Mouse (Mus musculus) erythroblast, adult 5-6 weeks (primary cell): ENCODE data around the gene Sema6d. TPM values are rescaled to one million over a fixed set of nuclear protein-coding genes. Genes with fewer than 3 reads are reported as not detected.
"Not testable (repeated sequence)": the region's sequence is repeated elsewhere in the genome, so short reads cannot be mapped to it uniquely, and the experiment has no call there.

Source experiments
- ATAC-seq: replicated peaks from 2 replicates; pipeline ENCODE4 v1.8.0; 2016; ENCODE audit warnings: moderate number of reproducible peaks, mild to moderate bottlenecking, moderate TSS enrichment, inconsistent platforms; ENCODE audit not compliant: poor library complexity, low FRiP score, severe bottlenecking
- total RNA-seq, 2 experiments: library from RNA; stranded (forward) in 1 of 2; stranded (reverse) in 1 of 2; fragments of 150-400 nt in 1 of 2; fragments of 200-764, 138-1000 nt in 1 of 2; gene quantifications; 2 replicates each; pipeline versions ENCODE4 v1.2.3 to v1.2.4; 2015 to 2017; ENCODE audit warnings: low replicate concordance in 2 of 2

Gene Sema6d
- total RNA-seq, 2 experiments from 2014 or later: 0.85 to 0.96 TPM

- no peak for ATAC-seq
These were observed 187.7 kb downstream of the Sema6d start for GRCm38 (mm10) chr2:124277492-124277891.

GRCm38 (mm10) chr2:124285109-124285508, 195.3 kb downstream of the Sema6d start:
- ATAC-seq: no peak

- no peak for ATAC-seq
These were observed 199.6 kb downstream of the Sema6d start for GRCm38 (mm10) chr2:124289356-124289755.

GRCm38 (mm10) chr2:124291145-124291544, 201.4 kb downstream of the Sema6d start:
- no peak for ATAC-seq

- ATAC-seq: no peak
These were observed 203.8 kb downstream of the Sema6d start for GRCm38 (mm10) chr2:124293601-124294000.

GRCm38 (mm10) chr2:124298351-124298750, 208.6 kb downstream of the Sema6d start:
- no peak for ATAC-seq

- no peak for ATAC-seq
These were observed 209.1 kb downstream of the Sema6d start for GRCm38 (mm10) chr2:124298872-124299271.

- ATAC-seq: no peak
These were observed 218.8 kb downstream of the Sema6d start for GRCm38 (mm10) chr2:124308605-124309004.

- no peak for ATAC-seq
These were observed 219.8 kb downstream of the Sema6d start for GRCm38 (mm10) chr2:124309361-124310128.

GRCm38 (mm10) chr2:124322528-124323215, 232.9 kb downstream of the Sema6d start:
- no peak for ATAC-seq

- ATAC-seq: no peak
These were observed 234.4 kb downstream of the Sema6d start for GRCm38 (mm10) chr2:124324107-124324724.

GRCm38 (mm10) chr2:124329473-124330130, 239.8 kb downstream of the Sema6d start:
- ATAC-seq: no peak

GRCm38 (mm10) chr2:124332890-124333289, 243.1 kb downstream of the Sema6d start:
- ATAC-seq: no peak

- ATAC-seq: not testable (repeated sequence)
These were observed 244.9 kb downstream of the Sema6d start for GRCm38 (mm10) chr2:124334655-124335054.

- ATAC-seq: no peak
These were observed 248.5 kb downstream of the Sema6d start for GRCm38 (mm10) chr2:124338296-124338695.

- no peak for ATAC-seq
These were observed 264.4 kb downstream of the Sema6d start for GRCm38 (mm10) chr2:124354191-124354590.

- no peak for ATAC-seq
These were observed 264.9 kb downstream of the Sema6d start for GRCm38 (mm10) chr2:124354716-124355115.

GRCm38 (mm10) chr2:124369291-124369690, 279.5 kb downstream of the Sema6d start:
- ATAC-seq: no peak

GRCm38 (mm10) chr2:124369991-124370390, 280.2 kb downstream of the Sema6d start:
- ATAC-seq: no peak

GRCm38 (mm10) chr2:124371363-124371762, 281.6 kb downstream of the Sema6d start:
- no peak for ATAC-seq
